Mouse (Mus musculus): ENCODE measurements around the gene Taok3. TPM values are rescaled to one million over a fixed set of nuclear protein-coding genes. Genes with fewer than 3 reads are reported as not detected.

The Taok3 gene
- polyA plus RNA-seq, 1 experiment from 2014 or later: 22.0 TPM

DNA sequence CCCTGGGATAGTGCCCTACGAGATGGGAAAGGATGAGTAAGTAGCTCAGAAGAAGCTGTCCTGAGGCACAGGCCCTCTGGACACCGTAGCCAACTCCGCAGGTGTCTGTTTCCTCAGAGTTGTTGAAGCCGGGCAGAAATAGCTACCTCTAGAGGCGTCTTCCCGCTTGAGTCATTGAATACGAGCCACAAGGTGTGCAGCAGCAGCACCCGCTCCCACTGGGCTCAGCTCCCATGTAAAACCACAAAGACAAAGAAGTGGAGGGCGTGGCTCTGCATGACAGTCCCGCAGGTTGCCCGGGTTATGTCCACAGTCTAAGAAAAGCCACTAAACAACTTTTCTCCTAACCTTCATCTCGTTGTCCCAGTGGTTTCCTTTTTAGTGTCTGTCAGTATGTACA lies 111.1 kb downstream of the Taok3 start:
- H3K27ac ChIP-seq (ENCODE audit: low read length): no peak overlapping the region
- no peaks in the 10 kb centered on the region for H3K36me3 ChIP-seq (ENCODE audit: control insufficient read depth, insufficient read depth, low read length)
- H3K27me3 ChIP-seq (ENCODE audit: control insufficient read depth, insufficient read depth, low read length): no peaks in the 10 kb centered on the region
- no peak overlapping the region for H3K4me3 ChIP-seq (ENCODE audit: low read depth, low read length)
- no peak overlapping the region for H3K4me2 ChIP-seq (replicated peaks; ENCODE audit: low read depth, low read length)
- 56% methylated on average over 12 of the region's 12 CpGs for WGBS
- no peaks in the 10 kb centered on the region for H3K4me1 ChIP-seq (ENCODE audit: control insufficient read depth, insufficient read depth, low read length)
- H3K9ac ChIP-seq (replicated peaks; ENCODE audit: low read depth, low read length): no peak overlapping the region
- ATAC-seq (ENCODE audit: insufficient number of reproducible peaks, insufficient read depth, low FRiP score, low read depth): no peak
- H3K9me3 ChIP-seq (ENCODE audit: control insufficient read depth, low read depth, low read length): no peaks in the 10 kb centered on the region

GRCm38 (mm10) chr5:117236540-117236939 lies 116.6 kb downstream of the Taok3 start:
- ATAC-seq (ENCODE audit: insufficient number of reproducible peaks, insufficient read depth, low FRiP score, low read depth): no peak
- 77% methylated on average over 5 of the region's 5 CpGs for WGBS
- no peak overlapping the region for H3K9ac ChIP-seq (replicated peaks; ENCODE audit: low read depth, low read length)

GRCm38 (mm10) chr5:117239106-117239505 lies 119.2 kb downstream of the Taok3 start:
- no peaks in the 10 kb centered on the region for H3K27me3 ChIP-seq (ENCODE audit: control insufficient read depth, insufficient read depth, low read length)
- no peaks in the 10 kb centered on the region for H3K4me1 ChIP-seq (ENCODE audit: control insufficient read depth, insufficient read depth, low read length)
- ATAC-seq (ENCODE audit: insufficient number of reproducible peaks, insufficient read depth, low FRiP score, low read depth): no peak
- no peaks in the 10 kb centered on the region for H3K9me3 ChIP-seq (ENCODE audit: control insufficient read depth, low read depth, low read length)
- H3K36me3 ChIP-seq (ENCODE audit: control insufficient read depth, insufficient read depth, low read length): no peaks in the 10 kb centered on the region
- H3K4me2 ChIP-seq (replicated peaks; ENCODE audit: low read depth, low read length): no peak overlapping the region
- no peak overlapping the region for H3K4me3 ChIP-seq (ENCODE audit: low read depth, low read length)
- no peak overlapping the region for H3K27ac ChIP-seq (ENCODE audit: low read length)
- no peak overlapping the region for H3K9ac ChIP-seq (replicated peaks; ENCODE audit: low read depth, low read length)
- 53% methylated on average over 4 of the region's 4 CpGs for WGBS

More at GRCm38 (mm10) chr5:117236540-117236939, 116.6 kb downstream of the Taok3 start:
- Histone ChIP-seq H3K36me3 (ENCODE audit: control insufficient read depth, insufficient read depth, low read length) (no peaks in the 10 kb centered on the region), H3K27ac (ENCODE audit: low read length) (no peak overlapping the region), H3K27me3 (ENCODE audit: control insufficient read depth, insufficient read depth, low read length) (no peaks in the 10 kb centered on the region), H3K4me1 (ENCODE audit: control insufficient read depth, insufficient read depth, low read length) (no peaks in the 10 kb centered on the region), H3K4me2 (replicated peaks; ENCODE audit: low read depth, low read length) (no peak overlapping the region), H3K9me3 (ENCODE audit: control insufficient read depth, low read depth, low read length) (no peaks in the 10 kb centered on the region), H3K4me3 (ENCODE audit: low read depth, low read length) (no peak overlapping the region)

- Histone ChIP-seq H3K9me3 (ENCODE audit: control insufficient read depth, low read depth, low read length) (no peaks in the 10 kb centered on the region), H3K4me1 (ENCODE audit: control insufficient read depth, insufficient read depth, low read length) (no peaks in the 10 kb centered on the region), H3K4me2 (replicated peaks; ENCODE audit: low read depth, low read length) (peak overlapping the region; percentile 63), H3K9ac (replicated peaks; ENCODE audit: low read depth, low read length) (no peak overlapping the region; the same call in 1 of the 2 replicates), H3K27me3 (ENCODE audit: control insufficient read depth, insufficient read depth, low read length) (no peaks in the 10 kb centered on the region), H3K27ac (ENCODE audit: low read length) (peak overlapping the region; percentile 59; the same call in 1 of the 2 replicates), H3K4me3 (ENCODE audit: low read depth, low read length) (peak overlapping the region; percentile 42), H3K36me3 (ENCODE audit: control insufficient read depth, insufficient read depth, low read length) (no peaks in the 10 kb centered on the region)
- ATAC-seq (ENCODE audit: insufficient number of reproducible peaks, insufficient read depth, low FRiP score, low read depth): no peak
- 15% methylated on average over 12 of the region's 12 CpGs for WGBS
Measured at GRCm38 (mm10) chr5:117240321-117240731, 120.4 kb downstream of the Taok3 start.

DNA sequence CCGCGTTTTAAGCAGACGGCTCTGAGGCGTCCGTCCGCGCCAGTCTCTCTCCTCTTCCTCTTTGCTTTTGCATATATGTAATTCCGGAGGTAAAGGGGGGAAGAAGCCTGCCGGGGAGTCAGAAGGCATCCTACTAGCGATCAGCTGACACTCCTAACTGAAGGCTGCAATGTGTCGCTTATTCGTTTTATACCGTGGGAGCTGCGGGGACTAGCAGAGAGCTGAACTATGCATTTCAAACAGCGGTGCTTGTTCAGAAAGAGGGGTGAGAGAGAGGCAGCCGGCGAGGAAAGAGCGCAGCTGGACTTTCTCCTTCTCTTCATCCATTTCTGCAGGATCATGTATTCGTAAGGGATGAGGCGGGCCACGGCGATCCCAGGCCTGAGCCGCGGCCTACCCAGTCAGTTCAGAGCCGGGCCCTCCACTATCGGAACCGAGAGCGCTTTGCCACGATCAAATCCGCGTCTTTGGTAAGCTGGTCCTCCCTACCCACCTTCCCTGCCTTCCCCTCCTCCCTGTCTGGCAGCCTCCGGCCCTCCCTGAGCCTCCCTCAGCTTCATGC lies 120.9 kb downstream of the Taok3 start:
- 8% methylated on average over 32 of the region's 32 CpGs for WGBS
- ATAC-seq (ENCODE audit: insufficient number of reproducible peaks, insufficient read depth, low FRiP score, low read depth): 0 out of 2 replicates have a peak, but pooled peaks have one; percentile 37
- no peak overlapping the region; the same call in 1 of the 2 replicates for H3K9ac ChIP-seq (replicated peaks; ENCODE audit: low read depth, low read length)
- peak overlapping the region; percentile 42 for H3K4me3 ChIP-seq (ENCODE audit: low read depth, low read length)
- H3K9me3 ChIP-seq (ENCODE audit: control insufficient read depth, low read depth, low read length): no peaks in the 10 kb centered on the region
- H3K4me1 ChIP-seq (ENCODE audit: control insufficient read depth, insufficient read depth, low read length): no peaks in the 10 kb centered on the region
- H3K27me3 ChIP-seq (ENCODE audit: control insufficient read depth, insufficient read depth, low read length): no peaks in the 10 kb centered on the region
- peak overlapping the region; percentile 59; the same call in 1 of the 2 replicates for H3K27ac ChIP-seq (ENCODE audit: low read length)
- no peaks in the 10 kb centered on the region for H3K36me3 ChIP-seq (ENCODE audit: control insufficient read depth, insufficient read depth, low read length)
- H3K4me2 ChIP-seq (replicated peaks; ENCODE audit: low read depth, low read length): peak overlapping the region; percentile 63

GRCm38 (mm10) chr5:117241935-117242531 lies 122.1 kb downstream of the Taok3 start:
- H3K36me3 ChIP-seq (ENCODE audit: control insufficient read depth, insufficient read depth, low read length): no peaks in the 10 kb centered on the region
- no peak overlapping the region; the same call in 1 of the 2 replicates for H3K4me3 ChIP-seq (ENCODE audit: low read depth, low read length)
- H3K27me3 ChIP-seq (ENCODE audit: control insufficient read depth, insufficient read depth, low read length): no peaks in the 10 kb centered on the region
- H3K4me2 ChIP-seq (replicated peaks; ENCODE audit: low read depth, low read length): peak overlapping the region; percentile 63; the same call in 1 of the 2 replicates
- 76% methylated on average over 16 of the region's 16 CpGs for WGBS
- no peak overlapping the region for H3K9ac ChIP-seq (replicated peaks; ENCODE audit: low read depth, low read length)
- H3K9me3 ChIP-seq (ENCODE audit: control insufficient read depth, low read depth, low read length): no peaks in the 10 kb centered on the region
- H3K4me1 ChIP-seq (ENCODE audit: control insufficient read depth, insufficient read depth, low read length): no peaks in the 10 kb centered on the region
- no peak overlapping the region for H3K27ac ChIP-seq (ENCODE audit: low read length)
- ATAC-seq (ENCODE audit: insufficient number of reproducible peaks, insufficient read depth, low FRiP score, low read depth): no peak

GRCm38 (mm10) chr5:117242671-117243478 lies 122.9 kb downstream of the Taok3 start:
- H3K4me2 ChIP-seq (replicated peaks; ENCODE audit: low read depth, low read length): peak overlapping the region; percentile 35
- H3K9ac ChIP-seq (replicated peaks; ENCODE audit: low read depth, low read length): no peak overlapping the region
- H3K36me3 ChIP-seq (ENCODE audit: control insufficient read depth, insufficient read depth, low read length): no peaks in the 10 kb centered on the region
- no peaks in the 10 kb centered on the region for H3K4me1 ChIP-seq (ENCODE audit: control insufficient read depth, insufficient read depth, low read length)
- H3K27ac ChIP-seq (ENCODE audit: low read length): no peak overlapping the region
- WGBS: 41% methylated on average over 22 of the region's 22 CpGs
- no peak; the same call in 1 of the 2 replicates for ATAC-seq (ENCODE audit: insufficient number of reproducible peaks, insufficient read depth, low FRiP score, low read depth)
- H3K4me3 ChIP-seq (ENCODE audit: low read depth, low read length): peak overlapping the region; percentile 20; the same call in 1 of the 2 replicates
- H3K27me3 ChIP-seq (ENCODE audit: control insufficient read depth, insufficient read depth, low read length): no peaks in the 10 kb centered on the region
- H3K9me3 ChIP-seq (ENCODE audit: control insufficient read depth, low read depth, low read length): no peaks in the 10 kb centered on the region

DNA sequence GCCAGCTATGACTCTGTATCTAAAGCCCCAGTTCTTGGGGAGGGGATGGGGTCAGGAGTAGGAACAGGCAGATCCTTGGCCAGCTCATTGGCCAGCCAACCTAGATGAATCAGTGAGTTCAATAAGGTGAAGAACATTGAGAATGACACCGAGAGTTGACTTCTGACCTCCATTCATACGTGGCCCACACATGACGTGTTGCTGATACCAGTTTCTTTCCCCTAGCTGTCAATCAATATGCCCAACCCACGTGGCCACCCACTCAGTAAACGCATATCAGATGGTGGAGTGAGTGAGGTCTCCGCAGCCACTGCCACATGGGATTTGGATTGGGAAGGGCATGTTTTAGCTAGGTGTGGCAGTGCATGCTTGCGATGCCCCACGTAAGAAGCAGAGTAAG lies 125.2 kb downstream of the Taok3 start:
- Histone ChIP-seq H3K4me3 (ENCODE audit: low read depth, low read length) (no peak overlapping the region), H3K36me3 (ENCODE audit: control insufficient read depth, insufficient read depth, low read length) (no peaks in the 10 kb centered on the region), H3K27me3 (ENCODE audit: control insufficient read depth, insufficient read depth, low read length) (no peaks in the 10 kb centered on the region), H3K4me1 (ENCODE audit: control insufficient read depth, insufficient read depth, low read length) (no peaks in the 10 kb centered on the region), H3K9me3 (ENCODE audit: control insufficient read depth, low read depth, low read length) (no peaks in the 10 kb centered on the region), H3K9ac (replicated peaks; ENCODE audit: low read depth, low read length) (no peak overlapping the region), H3K27ac (ENCODE audit: low read length) (no peak overlapping the region), H3K4me2 (replicated peaks; ENCODE audit: low read depth, low read length) (no peak overlapping the region)
- no peak for ATAC-seq (ENCODE audit: insufficient number of reproducible peaks, insufficient read depth, low FRiP score, low read depth)
- 90% methylated on average over 8 of the region's 8 CpGs for WGBS
